Mouse (Mus musculus) testis, adult 2 months (tissue): ENCODE results near the gene Calb2.

Experiments
- CTCF ChIP-seq: fragments of 200-500 bp; IDR thresholded peaks from 2 replicates; pipeline ENCODE4 v1.5.1; 2012; ENCODE audit warnings: low read depth, mild to moderate bottlenecking, inconsistent platforms, low read length, moderate library complexity; ENCODE audit not compliant: control insufficient read depth, insufficient read depth, insufficient replicate concordance
- POLR2A ChIP-seq: fragments of 200-500 bp; IDR thresholded peaks from 2 replicates; pipeline ENCODE4 v1.6.1; 2012; ENCODE audit warnings: low read depth, mild to moderate bottlenecking, inconsistent platforms, low read length, moderate library complexity; ENCODE audit not compliant: control insufficient read depth

GRCm38 (mm10) chr8:110172161-110172560 lies 4.2 kb upstream of the Calb2 start:
- TF ChIP-seq CTCF (no peak), POLR2A (no peak)
